Mouse (Mus musculus) testis, adult 2 months (tissue): Measurements from ENCODE around the gene Dexi.

Experiments used
- CTCF ChIP-seq: fragments of 200-500 bp; IDR thresholded peaks from 2 replicates; pipeline ENCODE4 v1.5.1; 2012; ENCODE audit warnings: low read depth, mild to moderate bottlenecking, inconsistent platforms, low read length, moderate library complexity; ENCODE audit not compliant: control insufficient read depth, insufficient read depth, insufficient replicate concordance
- POLR2A ChIP-seq: fragments of 200-500 bp; IDR thresholded peaks from 2 replicates; pipeline ENCODE4 v1.6.1; 2012; ENCODE audit warnings: low read depth, mild to moderate bottlenecking, inconsistent platforms, low read length, moderate library complexity; ENCODE audit not compliant: control insufficient read depth

- TF ChIP-seq CTCF (no peak), POLR2A (no peak)
These were observed 77.7 kb downstream of the Dexi start for GRCm38 (mm10) chr16:10465011-10465681.
